Comparison of ENCODE assay signal across 7 mouse cellular contexts in the genomic region with DNA sequence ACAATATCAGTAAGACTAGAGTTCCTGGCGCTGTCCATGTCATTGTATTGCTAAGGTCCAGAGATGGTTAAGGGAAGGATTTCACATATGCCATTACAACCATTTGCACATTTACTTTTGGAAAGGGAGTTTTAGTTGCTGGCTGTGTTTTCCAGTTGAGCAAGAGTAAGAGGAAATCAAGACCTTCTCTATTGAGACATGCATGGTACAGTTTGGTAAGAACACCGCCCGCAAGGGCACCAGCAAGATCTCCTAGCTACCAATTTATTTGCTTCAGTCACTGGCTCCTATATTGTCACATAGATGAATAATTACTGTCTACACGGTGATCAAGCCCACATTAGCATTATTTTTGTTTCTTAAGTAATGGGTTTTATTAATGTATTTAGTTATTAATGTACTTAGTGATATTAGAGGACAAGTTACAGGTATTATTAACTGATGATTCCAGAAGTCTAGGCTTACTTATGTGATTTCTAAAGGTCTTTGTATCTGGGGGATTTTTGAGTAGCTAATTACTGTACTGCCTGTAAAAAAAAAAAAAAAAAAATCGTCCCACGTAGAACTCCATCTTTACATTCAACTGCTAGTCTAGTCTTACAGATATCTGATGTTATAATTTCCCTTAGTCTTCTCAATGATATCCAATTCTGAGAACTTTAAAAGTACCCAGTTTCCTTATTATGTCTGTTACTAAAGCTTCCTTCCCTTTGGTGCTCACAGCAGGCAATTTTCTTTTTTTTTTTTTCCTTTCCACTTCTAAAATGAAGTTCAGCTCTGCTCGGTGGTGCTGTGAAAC. TPM values are rescaled to one million over a fixed set of nuclear protein-coding genes. Genes with fewer than 3 reads are reported as not detected.
DNase-seq lines count a peak whose midpoint lies in the region; ATAC-seq and TF ChIP-seq lines count a peak whose summit lies in the region.

No protein-coding gene starts in this region.

- ATAC-seq in forebrain, embryonic 13.5 days = no peak
- no peak for ATAC-seq in liver, embryonic 13.5 days (ENCODE audit: low read depth)
- ATAC-seq in stomach, embryonic 15.5 days (ENCODE audit: insufficient read depth, low FRiP score, low read depth) = no peak

- no peaks in the 10 kb centered on the region for H3K36me3 ChIP-seq in thymus, adult 2 months (ENCODE audit: control insufficient read depth, insufficient read depth, low read length)
- H3K36me3 ChIP-seq in forebrain, embryonic 13.5 days (ENCODE audit: poor library complexity, severe bottlenecking) = no peaks in the 10 kb centered on the region
- peaks cover 20% of the 10 kb centered on the region for H3K36me3 ChIP-seq in liver, embryonic 13.5 days
- H3K36me3 ChIP-seq in stomach, embryonic 15.5 days = 0 out of 2 replicates have a peak, but pooled peaks cover 5% of the 10 kb centered on the region

- TF ChIP-seq CTCF in thymus, adult 2 months (IDR thresholded peaks at IDR 0.05; ENCODE audit: borderline replicate concordance, control insufficient read depth, extremely low read depth, insufficient read depth, low read length, poor library complexity) = no peak

- no peak overlapping the region for H3K27ac ChIP-seq in thymus, adult 2 months (ENCODE audit: control insufficient read depth, insufficient read depth, low read length)
- no peak overlapping the region for H3K27ac ChIP-seq in forebrain, embryonic 13.5 days
- H3K27ac ChIP-seq in liver, embryonic 13.5 days = peak overlapping the region; percentile 98
- peak overlapping the region; percentile 93 for H3K27ac ChIP-seq in stomach, embryonic 15.5 days

- no peak for DNase-seq in thymus, adult 2 months
- no peak for DNase-seq in thymus, postnatal 25 days
- no peak for DNase-seq in liver, embryonic 13.5 days
- DNase-seq in frontal cortex, postnatal 36 days (ENCODE audit: low spot score in 2 of 2) = no peak
- no peak for DNase-seq in layer of hippocampus, adult 9-10 months (ENCODE audit: low spot score)

- TF ChIP-seq POLR2A in thymus, adult 2 months (IDR thresholded peaks at IDR 0.05; ENCODE audit: control insufficient read depth, extremely low read depth, insufficient read depth, low read length, poor library complexity) = no peak

- H3K4me3 ChIP-seq in thymus, adult 2 months (ENCODE audit: control insufficient read depth, insufficient read depth, low read length) = peak overlapping the region; percentile 86
- H3K4me3 ChIP-seq in forebrain, embryonic 13.5 days = peak overlapping the region; percentile 78
- peak overlapping the region; percentile 81 for H3K4me3 ChIP-seq in liver, embryonic 13.5 days (replicated peaks)
- H3K4me3 ChIP-seq in stomach, embryonic 15.5 days (replicated peaks) = peak overlapping the region; percentile 83

- no peaks in the 10 kb centered on the region for H3K27me3 ChIP-seq in thymus, adult 2 months (ENCODE audit: control insufficient read depth, insufficient read depth, low read length)
- peaks cover 18% of the 10 kb centered on the region for H3K27me3 ChIP-seq in forebrain, embryonic 13.5 days
- H3K27me3 ChIP-seq in liver, embryonic 13.5 days = no peaks in the 10 kb centered on the region
- no peaks in the 10 kb centered on the region for H3K27me3 ChIP-seq in stomach, embryonic 15.5 days (replicated peaks)

- peaks cover 5% of the 10 kb centered on the region for H3K4me1 ChIP-seq in thymus, adult 2 months (replicated peaks; ENCODE audit: control insufficient read depth, insufficient read depth, low read length)
- H3K4me1 ChIP-seq in forebrain, embryonic 13.5 days = peaks cover 9% of the 10 kb centered on the region
- H3K4me1 ChIP-seq in liver, embryonic 13.5 days (replicated peaks) = peaks cover 58% of the 10 kb centered on the region
- H3K4me1 ChIP-seq in stomach, embryonic 15.5 days = no peaks in the 10 kb centered on the region

- H3K9ac ChIP-seq in forebrain, embryonic 13.5 days = peak overlapping the region; percentile 75
- H3K9ac ChIP-seq in liver, embryonic 13.5 days = peak overlapping the region; percentile 88
- peak overlapping the region; percentile 66 for H3K9ac ChIP-seq in stomach, embryonic 15.5 days

- WGBS in thymus, adult 2 months = 44% methylated on average over 7 of the region's 7 CpGs
- 37% methylated on average over 7 of the region's 7 CpGs for WGBS in forebrain, embryonic 13.5 days
- 18% methylated on average over 7 of the region's 7 CpGs for WGBS in liver, embryonic 13.5 days (ENCODE audit: insufficient replicate concordance)
- 36% methylated on average over 7 of the region's 7 CpGs for WGBS in stomach, embryonic 15.5 days

- H3K4me2 ChIP-seq in forebrain, embryonic 13.5 days = peak overlapping the region; percentile 81
- peak overlapping the region; percentile 88 for H3K4me2 ChIP-seq in liver, embryonic 13.5 days
- peak overlapping the region; percentile 69 for H3K4me2 ChIP-seq in stomach, embryonic 15.5 days

- H3K9me3 ChIP-seq in forebrain, embryonic 13.5 days (replicated peaks) = no peaks in the 10 kb centered on the region
- H3K9me3 ChIP-seq in liver, embryonic 13.5 days (replicated peaks) = no peaks in the 10 kb centered on the region
- no peaks in the 10 kb centered on the region for H3K9me3 ChIP-seq in stomach, embryonic 15.5 days

RNA-seq across cellular contexts. Expression of a gene that starts 0.9 kb away (rescaled TPM):
- 4.8 and 5.7 TPM in 2 replicates for polyA plus RNA-seq in thymus, adult 2 months (2012; rRNA removed)
- 7.4 and 9.5 TPM in 2 replicates for polyA plus RNA-seq in forebrain, embryonic 13.5 days (2015; fragmentation: Nextera tagmentation; extraction: Ambion mirVana)
- polyA plus RNA-seq in liver, embryonic 13.5 days (2015; fragmentation: Nextera tagmentation; extraction: Ambion mirVana) = 47.3 and 55.5 TPM in 2 replicates
- 21.0 and 27.9 TPM in 2 replicates for polyA plus RNA-seq in stomach, embryonic 15.5 days (2015; fragmentation: Nextera tagmentation; extraction: Ambion mirVana)

RNA-seq across cellular contexts. Expression of a gene that starts 57.9 kb away (rescaled TPM):
- 25.2 and 30.5 TPM in 2 replicates for polyA plus RNA-seq in thymus, adult 2 months (2012; rRNA removed)
- polyA plus RNA-seq in forebrain, embryonic 13.5 days (2015; fragmentation: Nextera tagmentation; extraction: Ambion mirVana) = 62.3 and 73.0 TPM in 2 replicates
- polyA plus RNA-seq in liver, embryonic 13.5 days (2015; fragmentation: Nextera tagmentation; extraction: Ambion mirVana) = 19.7 and 25.7 TPM in 2 replicates
- 66.9 and 70.0 TPM in 2 replicates for polyA plus RNA-seq in stomach, embryonic 15.5 days (2015; fragmentation: Nextera tagmentation; extraction: Ambion mirVana)

Comparison
In these comparisons a context has a peak if more than half of its experiments do, and no peak if none do; other contexts are left out.
1. H3K27ac ChIP-seq: peak in liver, embryonic 13.5 days (single experiment) and stomach, embryonic 15.5 days (single experiment); none in thymus, adult 2 months (single experiment) and forebrain, embryonic 13.5 days (single experiment).
2. Peak in every context shown above with its lines, with median percentiles within 50 percentile points of each other: H3K4me3 ChIP-seq, H3K4me2 ChIP-seq and H3K9ac ChIP-seq.